Mouse (Mus musculus) granulocyte monocyte progenitor cell, adult 5-6 weeks (primary cell): Measurements from ENCODE around the gene Pard3. TPM values are rescaled to one million over a fixed set of nuclear protein-coding genes. Genes with fewer than 3 reads are reported as not detected.
A peak's percentile ranks its signal among the peaks of the same experiment; 100 is the strongest.

ENCODE experiments used
- ATAC-seq: replicated peaks from 2 replicates; pipeline ENCODE4 v1.8.0; 2016; ENCODE audit warnings: mild to moderate bottlenecking, moderate TSS enrichment, inconsistent platforms; ENCODE audit not compliant: poor library complexity, severe bottlenecking
- total RNA-seq, 2 experiments: library from RNA; stranded (forward) in 1 of 2; stranded (reverse) in 1 of 2; fragments of 200-712, 200-1000 nt in 1 of 2; fragments of >200 nt in 1 of 2; fragmentation: Nextera tagmentation in 1 of 2; gene quantifications; 2 replicates each; pipeline ENCODE4 v1.2.3; 2014 to 2017

The Pard3 gene
- total RNA-seq, 2 experiments from 2014 or later: not detected

- no peak for ATAC-seq
Observed at GRCm38 (mm10) chr8:127395488-127395887, 331.8 kb downstream of the Pard3 start.

- ATAC-seq: no peak
Observed at GRCm38 (mm10) chr8:127405815-127406214, 342.1 kb downstream of the Pard3 start.

- no peak for ATAC-seq
Observed at GRCm38 (mm10) chr8:127410606-127411005, 346.9 kb downstream of the Pard3 start.

- no peak for ATAC-seq
Observed at GRCm38 (mm10) chr8:127411190-127411848, 347.6 kb downstream of the Pard3 start.

- ATAC-seq: no peak
Observed at GRCm38 (mm10) chr8:127423021-127423420, 359.3 kb downstream of the Pard3 start.

- no peak for ATAC-seq
Observed at GRCm38 (mm10) chr8:127424211-127424916, 360.7 kb downstream of the Pard3 start.

- peak; percentile 59 for ATAC-seq
Observed at GRCm38 (mm10) chr8:127426857-127427256, 363.2 kb downstream of the Pard3 start.

- ATAC-seq: no peak
Observed at GRCm38 (mm10) chr8:127428004-127428403, 364.3 kb downstream of the Pard3 start.

GRCm38 (mm10) chr8:127431236-127431635, 367.5 kb downstream of the Pard3 start:
- ATAC-seq: no peak

GRCm38 (mm10) chr8:127435975-127436374, 372.3 kb downstream of the Pard3 start:
- no peak for ATAC-seq

GRCm38 (mm10) chr8:127437613-127438235, 374.0 kb downstream of the Pard3 start:
- ATAC-seq: no peak

GRCm38 (mm10) chr8:127438625-127439391, 375.1 kb downstream of the Pard3 start:
- no peak for ATAC-seq

GRCm38 (mm10) chr8:127439392-127440160, 375.9 kb downstream of the Pard3 start:
- ATAC-seq: no peak

GRCm38 (mm10) chr8:127440161-127440833, 376.6 kb downstream of the Pard3 start:
- ATAC-seq: peak; percentile 35

GRCm38 (mm10) chr8:127440834-127441485, 377.3 kb downstream of the Pard3 start:
- peak; percentile 89 for ATAC-seq

- ATAC-seq: no peak
Observed at GRCm38 (mm10) chr8:127447401-127447800, 383.7 kb downstream of the Pard3 start.

GRCm38 (mm10) chr8:127449066-127449840, 385.6 kb downstream of the Pard3 start:
- no peak for ATAC-seq
